Mouse (Mus musculus) hindbrain, embryonic 16.5 days (tissue): Measurements from ENCODE around the gene Otos. TPM values are rescaled to one million over a fixed set of nuclear protein-coding genes. Genes with fewer than 3 reads are reported as not detected.

Experiments used
- ATAC-seq: fragments of 200-750 bp; cut with Nextera tagmentation; 2 replicates; pipeline ENCODE4 v1.8.0; 2017; ENCODE audit warnings: moderate TSS enrichment, moderate library complexity
- H3K27ac ChIP-seq: fragments of 300-500 bp; sonication (generic); 2 replicates; pipeline ENCODE4 v1.5.1; 2014; ENCODE audit warnings: low read depth, mild to moderate bottlenecking, control low read depth, low read length, moderate library complexity
- H3K27me3 ChIP-seq: fragments of 300-500 bp; sonication (generic); replicated peaks from 2 replicates; pipeline ENCODE4 v1.6.1; 2014; ENCODE audit warnings: low read length; ENCODE audit not compliant: control insufficient read depth, insufficient read depth
- H3K36me3 ChIP-seq: fragments of 300-500 bp; sonication (generic); 2 replicates; pipeline ENCODE4 v1.6.1; 2014; ENCODE audit warnings: mild to moderate bottlenecking, low read length, moderate library complexity, mixed read lengths; ENCODE audit not compliant: control insufficient read depth, insufficient read depth
- H3K4me1 ChIP-seq: fragments of 300-500 bp; sonication (generic); 2 replicates; pipeline ENCODE4 v1.6.1; 2014; ENCODE audit warnings: low read depth, low read length; ENCODE audit not compliant: control insufficient read depth, insufficient read depth
- H3K4me2 ChIP-seq: fragments of 300-500 bp; sonication (generic); 2 replicates; pipeline ENCODE4 v1.6.1; 2014; ENCODE audit warnings: mild to moderate bottlenecking, low read length, control low read depth, moderate library complexity
- H3K4me3 ChIP-seq: fragments of 300-500 bp; sonication (generic); 2 replicates; pipeline ENCODE4 v1.5.1; 2014; ENCODE audit warnings: mild to moderate bottlenecking, low read length, control low read depth, moderate library complexity
- H3K9ac ChIP-seq: fragments of 300-500 bp; sonication (generic); 2 replicates; pipeline ENCODE4 v1.6.1; 2014; ENCODE audit warnings: low read depth, mild to moderate bottlenecking, control low read depth, low read length, moderate library complexity
- H3K9me3 ChIP-seq: fragments of 300-500 bp; sonication (generic); 2 replicates; pipeline ENCODE4 v1.6.1; 2014; ENCODE audit warnings: mild to moderate bottlenecking, low read length, moderate library complexity; ENCODE audit not compliant: control insufficient read depth
- WGBS: fragments of 180-500 bp; shearing (Covaris S2); extraction: QIAGEN DNeasy Blood & Tissue Kit; methylation state at CpG from one replicate; pipeline ENCODE4 v1.1.7; 2014; 5-methylcytosine and 5-hydroxymethylcytosine counted together
- polyA plus RNA-seq: library from polyadenylated mRNA; unstranded; fragments of >200 nt; fragmentation: Nextera tagmentation; extraction: Ambion mirVana; gene quantifications from 2 replicates; pipeline ENCODE4 v1.2.1, GENCODE M21; 2015

Gene Otos
- polyA plus RNA-seq, 1 experiment from 2014 or later, result 0.29 TPM

DNA sequence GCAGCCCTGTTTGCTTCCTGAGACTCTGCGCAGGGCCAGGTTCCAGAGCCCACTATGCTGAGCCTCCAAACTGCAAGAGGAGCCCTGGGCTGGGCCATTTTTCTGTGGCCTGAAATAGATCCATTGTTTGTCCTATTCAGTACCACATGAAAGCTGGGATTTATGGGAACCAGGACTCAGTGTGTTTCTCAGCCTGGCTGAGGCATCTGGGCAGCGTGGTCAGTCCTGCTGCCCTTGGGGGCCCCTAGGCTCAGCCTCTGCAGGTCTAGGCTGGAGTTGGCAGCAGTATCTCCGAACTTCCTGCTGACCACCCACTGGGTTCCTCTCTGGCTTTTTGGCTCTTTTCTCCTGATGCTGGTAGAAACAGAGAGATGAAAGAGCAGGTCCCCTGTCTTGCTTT, 2.8 kb upstream of the Otos start:
- WGBS, result 55% methylated on average over 3 of the region's 3 CpGs
- no peaks in the 10 kb centered on the region for H3K36me3 ChIP-seq
- ATAC-seq, result peak; percentile 68; the same call in 1 of the 2 replicates
- H3K4me3 ChIP-seq, result no peak overlapping the region
- peaks cover 7% of the 10 kb centered on the region for H3K4me1 ChIP-seq
- no peak overlapping the region for H3K27ac ChIP-seq
- H3K9ac ChIP-seq, result no peak overlapping the region
- H3K9me3 ChIP-seq, result no peaks in the 10 kb centered on the region
- no peaks in the 10 kb centered on the region for H3K27me3 ChIP-seq
- no peak overlapping the region for H3K4me2 ChIP-seq

GRCm38 (mm10) chr1:92648197-92648596, 444 bp downstream of the Otos start:
- no peaks in the 10 kb centered on the region for H3K9me3 ChIP-seq
- 0 out of 2 replicates have a peak overlapping the region, but pooled peaks have one; percentile 8 for H3K9ac ChIP-seq
- 47% methylated on average over 10 of the region's 10 CpGs for WGBS
- H3K4me2 ChIP-seq, result no peak overlapping the region
- no peak overlapping the region for H3K27ac ChIP-seq
- ATAC-seq, result no peak
- H3K36me3 ChIP-seq, result no peaks in the 10 kb centered on the region
- peaks cover 7% of the 10 kb centered on the region for H3K4me1 ChIP-seq
- no peaks in the 10 kb centered on the region for H3K27me3 ChIP-seq
- no peak overlapping the region for H3K4me3 ChIP-seq

DNA sequence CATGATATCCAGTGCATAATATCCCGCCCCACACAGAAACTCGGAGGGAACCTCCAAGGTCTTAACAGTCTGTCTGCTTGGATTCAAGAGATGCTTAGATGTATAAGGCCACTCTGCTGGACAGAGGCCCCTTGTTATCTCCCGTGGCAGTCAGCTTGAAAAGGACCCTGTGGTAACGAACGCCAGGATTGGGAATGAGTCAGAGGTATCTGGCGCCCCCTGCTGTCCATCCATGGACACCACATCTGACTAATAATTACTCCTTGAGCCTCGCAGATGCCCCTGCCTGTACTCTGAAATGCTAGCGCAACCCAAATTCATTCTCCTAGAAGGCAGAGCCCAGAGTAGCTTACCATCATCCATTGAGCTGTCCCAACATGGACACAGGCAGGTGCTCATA, 889 bp downstream of the Otos start:
- no peaks in the 10 kb centered on the region for H3K9me3 ChIP-seq
- H3K27ac ChIP-seq, result no peak overlapping the region
- peak; percentile 46; the same call in 1 of the 2 replicates for ATAC-seq
- H3K9ac ChIP-seq, result 0 out of 2 replicates have a peak overlapping the region, but pooled peaks have one; percentile 8
- H3K4me1 ChIP-seq, result peaks cover 7% of the 10 kb centered on the region
- no peaks in the 10 kb centered on the region for H3K27me3 ChIP-seq
- no peak overlapping the region for H3K4me3 ChIP-seq
- 0 out of 2 replicates have a peak overlapping the region, but pooled peaks have one; percentile 26 for H3K4me2 ChIP-seq
- WGBS, result 11% methylated on average over 8 of the region's 8 CpGs
- H3K36me3 ChIP-seq, result no peaks in the 10 kb centered on the region

- Histone ChIP-seq H3K9ac (no peak overlapping the region), H3K4me2 (no peak overlapping the region), H3K27ac (no peak overlapping the region), H3K4me1 (peaks cover 14% of the 10 kb centered on the region), H3K4me3 (no peak overlapping the region), H3K36me3 (no peaks in the 10 kb centered on the region), H3K9me3 (no peaks in the 10 kb centered on the region), H3K27me3 (no peaks in the 10 kb centered on the region)
- 76% methylated on average over 4 of the region's 4 CpGs for WGBS
- ATAC-seq, result no peak
These were observed 1.6 kb downstream of the Otos start for GRCm38 (mm10) chr1:92647026-92647425.

GRCm38 (mm10) chr1:92646601-92647000, 2.0 kb downstream of the Otos start:
- Histone ChIP-seq H3K9ac (no peak overlapping the region), H3K9me3 (no peaks in the 10 kb centered on the region), H3K27ac (no peak overlapping the region), H3K36me3 (no peaks in the 10 kb centered on the region), H3K4me3 (no peak overlapping the region), H3K4me1 (peaks cover 14% of the 10 kb centered on the region), H3K4me2 (no peak overlapping the region), H3K27me3 (no peaks in the 10 kb centered on the region)
- ATAC-seq, result no peak
- 74% methylated on average over 7 of the region's 7 CpGs for WGBS

GRCm38 (mm10) chr1:92646111-92646510, 2.5 kb downstream of the Otos start:
- no peak for ATAC-seq
- no peak overlapping the region for H3K9ac ChIP-seq
- peaks cover 15% of the 10 kb centered on the region for H3K4me1 ChIP-seq
- no peak overlapping the region for H3K4me2 ChIP-seq
- H3K9me3 ChIP-seq, result no peaks in the 10 kb centered on the region
- 57% methylated on average over 2 of the region's 2 CpGs for WGBS
- no peak overlapping the region for H3K4me3 ChIP-seq
- no peak overlapping the region for H3K27ac ChIP-seq
- H3K36me3 ChIP-seq, result no peaks in the 10 kb centered on the region
- no peaks in the 10 kb centered on the region for H3K27me3 ChIP-seq

DNA sequence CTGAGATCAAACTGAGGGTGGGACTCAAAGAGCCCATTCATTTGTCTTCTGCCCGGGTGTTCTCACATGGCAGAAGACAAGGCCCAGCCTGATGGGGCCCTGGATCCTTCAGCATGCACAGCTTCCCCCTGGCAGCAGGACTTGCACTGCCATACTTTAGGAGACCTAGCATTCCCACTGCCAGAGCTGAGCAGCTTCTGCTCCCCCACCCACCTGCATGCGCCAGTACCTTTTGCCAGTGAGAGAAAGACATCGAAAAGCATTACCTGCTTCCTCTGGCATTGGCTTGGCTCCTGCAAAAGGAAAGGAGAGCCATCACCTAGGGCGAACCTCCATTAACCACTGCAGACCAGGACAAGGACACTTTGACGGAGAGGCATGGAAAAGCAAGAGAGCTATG, 3.7 kb downstream of the Otos start:
- Histone ChIP-seq H3K36me3 (no peaks in the 10 kb centered on the region), H3K9me3 (no peaks in the 10 kb centered on the region), H3K4me3 (no peak overlapping the region), H3K27me3 (no peaks in the 10 kb centered on the region), H3K4me2 (no peak overlapping the region), H3K4me1 (peaks cover 27% of the 10 kb centered on the region), H3K27ac (no peak overlapping the region), H3K9ac (no peak overlapping the region)
- ATAC-seq, result no peak
- 84% methylated on average over 5 of the region's 5 CpGs for WGBS

DNA sequence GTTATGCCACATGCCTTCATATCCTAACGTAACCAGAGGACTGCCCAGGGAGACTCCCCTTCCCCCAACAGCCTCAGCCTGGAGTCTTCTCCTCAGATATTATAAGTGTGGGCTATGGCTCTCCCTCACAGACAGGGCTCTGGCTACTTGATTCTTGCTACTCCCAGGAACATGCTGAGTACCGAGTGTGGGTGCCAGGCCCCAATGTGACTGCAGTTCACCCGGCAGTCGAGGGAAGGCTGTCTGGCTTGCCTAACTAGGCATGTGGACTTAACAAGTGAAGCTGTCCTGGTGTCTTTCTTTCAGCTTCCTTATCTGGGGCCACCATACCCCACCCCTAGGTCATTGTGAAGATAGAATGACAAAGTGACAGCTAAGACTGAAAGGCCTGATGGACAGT, 5.0 kb downstream of the Otos start:
- Histone ChIP-seq H3K27ac (no peak overlapping the region), H3K36me3 (no peaks in the 10 kb centered on the region), H3K27me3 (no peaks in the 10 kb centered on the region), H3K9ac (no peak overlapping the region), H3K4me1 (peaks cover 27% of the 10 kb centered on the region), H3K9me3 (no peaks in the 10 kb centered on the region), H3K4me3 (no peak overlapping the region), H3K4me2 (no peak overlapping the region)
- ATAC-seq, result no peak
- 70% methylated on average over 4 of the region's 4 CpGs for WGBS

DNA sequence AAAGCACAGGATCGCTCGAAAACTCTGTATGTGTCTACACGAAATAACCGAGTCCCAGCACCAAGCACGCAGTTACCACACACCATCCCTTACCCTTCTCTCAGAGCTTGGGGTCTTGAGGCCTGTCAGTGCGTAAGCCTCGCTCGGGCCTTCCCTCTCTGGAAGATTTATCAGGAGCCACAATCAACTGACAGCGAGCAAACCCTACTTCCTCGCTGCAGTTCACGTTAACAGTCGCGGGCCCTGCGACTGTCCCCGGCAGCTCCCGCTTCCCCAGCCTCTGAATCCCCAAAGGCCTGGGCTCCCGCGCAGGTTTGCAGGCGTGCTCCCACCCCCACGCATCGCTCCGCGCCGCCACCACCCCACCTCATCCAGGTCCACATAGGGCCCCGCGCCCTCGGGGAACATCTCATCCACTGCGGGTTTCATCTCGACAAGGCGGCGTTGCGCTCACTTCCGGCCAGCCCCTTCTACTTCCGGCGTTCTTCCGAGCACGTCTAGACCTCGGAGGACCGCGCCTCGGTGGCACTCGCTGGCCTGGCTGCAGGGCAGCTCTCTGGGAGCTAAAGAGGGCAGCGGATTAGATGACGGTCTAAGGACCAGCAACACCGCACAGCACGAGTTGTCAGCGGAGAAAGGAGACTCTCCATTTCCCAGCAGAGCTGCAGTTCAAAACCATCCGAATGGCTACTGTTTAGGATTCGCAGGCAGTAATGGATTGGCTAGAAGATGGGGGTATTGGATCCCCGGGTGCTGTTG, 6.9 kb downstream of the Otos start, which contains the start of gene Cops9:
TSS of gene Cops9 (minus strand) at position 472 of the 759 bp plus-strand sequence.
- Histone ChIP-seq H3K9ac (peak within 1 kb of the TSS; percentile 89), H3K27ac (peak within 1 kb of the TSS; percentile 75), H3K36me3 (peaks cover 3% of the 10 kb centered on the region), H3K4me2 (peak within 1 kb of the TSS; percentile 92), H3K27me3 (no peaks in the 10 kb centered on the region), H3K9me3 (no peaks in the 10 kb centered on the region), H3K4me3 (peak within 1 kb of the TSS; percentile 61), H3K4me1 (peaks cover 20% of the 10 kb centered on the region)
- peak; percentile 95 for ATAC-seq
- WGBS, result 1% methylated on average over 49 of the region's 50 CpGs
